Mouse (Mus musculus): Measurements from ENCODE around the gene Mmel1. TPM values are rescaled to one million over a fixed set of nuclear protein-coding genes. Genes with fewer than 3 reads are reported as not detected.

Mmel1 gene
- total and polyA plus RNA-seq, 3 experiments = 0.16 TPM; not detected in 2

GRCm38 (mm10) chr4:154902371-154902770 is 33.0 kb downstream of the Mmel1 start:
- Histone ChIP-seq H3K9ac (ENCODE audit: low read depth, low read length) (no peak overlapping the region), H3K4me1 (ENCODE audit: control insufficient read depth, insufficient read depth, low read length) (peaks cover 2% of the 10 kb centered on the region), H3K79me2 (replicated peaks; ENCODE audit: control insufficient read depth, insufficient read depth, low read length) (no peaks in the 10 kb centered on the region), H3K36me3 (ENCODE audit: control insufficient read depth, insufficient read depth, low read length) (no peaks in the 10 kb centered on the region), H3K27ac (no peak overlapping the region), H3K4me3 (no peak overlapping the region), H3K27me3 (ENCODE audit: control insufficient read depth, insufficient read depth, low read length) (0 out of 2 replicates have a peak, but pooled peaks cover 2% of the 10 kb centered on the region)
- 71% methylated on average over 2 of the region's 2 CpGs for WGBS
- no peak for TF ChIP-seq POLR2A (IDR thresholded peaks at IDR 0.05; ENCODE audit: insufficient read depth, low read depth, low read length)
- TF ChIP-seq EP300 (IDR thresholded peaks at IDR 0.05; ENCODE audit: insufficient read depth, low read depth, low read length) = no peak
- no peak for TF ChIP-seq CTCF (IDR thresholded peaks at IDR 0.05)
- intact Hi-C loops (cut with DNase I) = no loop called here
- no peak for DNase-seq

- H3K36me3 ChIP-seq (ENCODE audit: control insufficient read depth, insufficient read depth, low read length) = no peaks in the 10 kb centered on the region
- peak; percentile 66 to 81 for DNase-seq
- no peak overlapping the region for H3K9ac ChIP-seq (ENCODE audit: low read depth, low read length)
- TF ChIP-seq POLR2A (IDR thresholded peaks at IDR 0.05; ENCODE audit: insufficient read depth, low read depth, low read length) = no peak
- TF ChIP-seq EP300 (IDR thresholded peaks at IDR 0.05; ENCODE audit: insufficient read depth, low read depth, low read length) = no peak
- TF ChIP-seq CTCF (IDR thresholded peaks at IDR 0.05) = no peak
- intact Hi-C loops (cut with DNase I) = no loop called here
- no peaks in the 10 kb centered on the region for H3K79me2 ChIP-seq (replicated peaks; ENCODE audit: control insufficient read depth, insufficient read depth, low read length)
- 0 out of 2 replicates have a peak, but pooled peaks cover 2% of the 10 kb centered on the region for H3K27me3 ChIP-seq (ENCODE audit: control insufficient read depth, insufficient read depth, low read length)
- no peak overlapping the region for H3K4me3 ChIP-seq
- 4% methylated on average over 16 of the region's 16 CpGs for WGBS
- H3K4me1 ChIP-seq (ENCODE audit: control insufficient read depth, insufficient read depth, low read length) = no peaks in the 10 kb centered on the region
- no peak overlapping the region for H3K27ac ChIP-seq
Observed at GRCm38 (mm10) chr4:154904185-154905071, 35.0 kb downstream of the Mmel1 start.

- H3K4me1 ChIP-seq (ENCODE audit: control insufficient read depth, insufficient read depth, low read length) = no peaks in the 10 kb centered on the region
- TF ChIP-seq POLR2A (IDR thresholded peaks at IDR 0.05; ENCODE audit: insufficient read depth, low read depth, low read length) = no peak
- peak; percentile 91 for TF ChIP-seq CTCF (IDR thresholded peaks at IDR 0.05)
- 0 out of 2 replicates have a peak, but pooled peaks have one; percentile 22 for TF ChIP-seq EP300 (IDR thresholded peaks at IDR 0.05; ENCODE audit: insufficient read depth, low read depth, low read length)
- DNase-seq = peak; percentile 59 to 72
- H3K4me3 ChIP-seq = no peak overlapping the region
- intact Hi-C loops (cut with DNase I) = loop anchor here (1.0 kb wide), 1 partner anchor 31 kb away; no protein-coding TSS in a partner anchor
- no peak overlapping the region for H3K9ac ChIP-seq (ENCODE audit: low read depth, low read length)
- H3K36me3 ChIP-seq (ENCODE audit: control insufficient read depth, insufficient read depth, low read length) = no peaks in the 10 kb centered on the region
- no peaks in the 10 kb centered on the region for H3K79me2 ChIP-seq (replicated peaks; ENCODE audit: control insufficient read depth, insufficient read depth, low read length)
- no peak overlapping the region for H3K27ac ChIP-seq
- H3K27me3 ChIP-seq (ENCODE audit: control insufficient read depth, insufficient read depth, low read length) = 0 out of 2 replicates have a peak, but pooled peaks cover 2% of the 10 kb centered on the region
- 41% methylated on average over 17 of the region's 17 CpGs for WGBS
Observed at GRCm38 (mm10) chr4:154907833-154908232, 38.4 kb downstream of the Mmel1 start.

GRCm38 (mm10) chr4:154908490-154908889 is 39.1 kb downstream of the Mmel1 start:
- intact Hi-C loops (cut with DNase I) = no loop called here
- no peaks in the 10 kb centered on the region for H3K36me3 ChIP-seq (ENCODE audit: control insufficient read depth, insufficient read depth, low read length)
- H3K4me3 ChIP-seq = no peak overlapping the region
- H3K4me1 ChIP-seq (ENCODE audit: control insufficient read depth, insufficient read depth, low read length) = no peaks in the 10 kb centered on the region
- no peak overlapping the region for H3K9ac ChIP-seq (ENCODE audit: low read depth, low read length)
- no peaks in the 10 kb centered on the region for H3K79me2 ChIP-seq (replicated peaks; ENCODE audit: control insufficient read depth, insufficient read depth, low read length)
- H3K27me3 ChIP-seq (ENCODE audit: control insufficient read depth, insufficient read depth, low read length) = 0 out of 2 replicates have a peak, but pooled peaks cover 2% of the 10 kb centered on the region
- WGBS = 84% methylated on average over 5 of the region's 5 CpGs
- no peak overlapping the region for H3K27ac ChIP-seq
- no peak for DNase-seq
- TF ChIP-seq EP300 (IDR thresholded peaks at IDR 0.05; ENCODE audit: insufficient read depth, low read depth, low read length) (no peak), CTCF (IDR thresholded peaks at IDR 0.05) (no peak), POLR2A (IDR thresholded peaks at IDR 0.05; ENCODE audit: insufficient read depth, low read depth, low read length) (no peak)

- 43% methylated on average over 15 of the region's 15 CpGs for WGBS
- Histone ChIP-seq H3K4me3 (no peak overlapping the region), H3K4me1 (ENCODE audit: control insufficient read depth, insufficient read depth, low read length) (no peaks in the 10 kb centered on the region), H3K27ac (no peak overlapping the region), H3K27me3 (ENCODE audit: control insufficient read depth, insufficient read depth, low read length) (no peaks in the 10 kb centered on the region), H3K36me3 (ENCODE audit: control insufficient read depth, insufficient read depth, low read length) (no peaks in the 10 kb centered on the region), H3K9ac (ENCODE audit: low read depth, low read length) (no peak overlapping the region), H3K79me2 (replicated peaks; ENCODE audit: control insufficient read depth, insufficient read depth, low read length) (no peaks in the 10 kb centered on the region)
- TF ChIP-seq CTCF (IDR thresholded peaks at IDR 0.05) (no peak), POLR2A (IDR thresholded peaks at IDR 0.05; ENCODE audit: insufficient read depth, low read depth, low read length) (no peak), EP300 (IDR thresholded peaks at IDR 0.05; ENCODE audit: insufficient read depth, low read depth, low read length) (0 out of 2 replicates have a peak, but pooled peaks have one; percentile 8)
- peak in 1 of 2 experiments; percentile 52 for DNase-seq
- intact Hi-C loops (cut with DNase I) = no loop called here
Observed at GRCm38 (mm10) chr4:154910606-154911522, 41.5 kb downstream of the Mmel1 start.

Data from heart, adult 2 months (tissue).